Mouse (Mus musculus) heart, postnatal 0 days (tissue): ENCODE measurements around the gene Itfg2. TPM values are rescaled to one million over a fixed set of nuclear protein-coding genes. Genes with fewer than 3 reads are reported as not detected.

Experiments
- ATAC-seq: fragments of 200-750 bp; cut with Nextera tagmentation; 2 replicates; pipeline ENCODE4 v1.8.0; 2017; ENCODE audit warnings: low read depth, moderate number of reproducible peaks, moderate library complexity; ENCODE audit not compliant: insufficient read depth
- DNase-seq: peaks from one replicate; pipeline ENCODE4 v3.0.0-alpha.2; 2016; ENCODE audit warnings: low spot score
- H3K27ac ChIP-seq: fragments of 300-500 bp; sonication (generic); 2 replicates; pipeline ENCODE4 v1.5.1; 2014; ENCODE audit warnings: low read depth, mild to moderate bottlenecking
- H3K27me3 ChIP-seq: fragments of 300-500 bp; sonication (generic); 2 replicates; pipeline ENCODE4 v1.6.1; 2014; ENCODE audit warnings: low read length, mixed read lengths; ENCODE audit not compliant: control insufficient read depth, insufficient read depth
- H3K36me3 ChIP-seq: fragments of 300-500 bp; sonication (generic); replicated peaks from 2 replicates; pipeline ENCODE4 v1.6.1; 2014; ENCODE audit warnings: low read length, mixed read lengths; ENCODE audit not compliant: control insufficient read depth, insufficient read depth
- H3K4me1 ChIP-seq: fragments of 300-500 bp; sonication (generic); 2 replicates; pipeline ENCODE4 v1.6.1; 2014; ENCODE audit warnings: antibody characterized with exemption; ENCODE audit not compliant: control insufficient read depth, insufficient read depth
- H3K4me2 ChIP-seq: fragments of 300-500 bp; sonication (generic); 2 replicates; pipeline ENCODE4 v1.6.1; 2014; ENCODE audit warnings: low read depth, mild to moderate bottlenecking, low read length, moderate library complexity
- H3K4me3 ChIP-seq: fragments of 300-500 bp; sonication (generic); 2 replicates; pipeline ENCODE4 v1.5.1; 2014; ENCODE audit warnings: low read depth, low read length
- H3K9ac ChIP-seq: fragments of 300-500 bp; sonication (generic); replicated peaks from 2 replicates; pipeline ENCODE4 v1.6.1; 2014; ENCODE audit warnings: low read depth, low read length, mixed read lengths
- H3K9me3 ChIP-seq: fragments of 300-500 bp; sonication (generic); replicated peaks from 2 replicates; pipeline ENCODE4 v1.6.1; 2016; ENCODE audit warnings: low read length; ENCODE audit not compliant: control insufficient read depth
- CTCF ChIP-seq: IDR thresholded peaks from 2 replicates; pipeline ENCODE4 v1.5.1; 2016; ENCODE audit warnings: antibody characterized with exemption, control low read depth, low read depth
- EP300 ChIP-seq: IDR thresholded peaks from 2 replicates; pipeline ENCODE4 v1.6.1; 2016; ENCODE audit warnings: antibody characterized with exemption, low read depth
- WGBS: fragments of 180-500 bp; shearing (Covaris S2); extraction: QIAGEN DNeasy Blood & Tissue Kit; methylation state at CpG from one replicate; pipeline ENCODE4 v1.1.7; 2014; 5-methylcytosine and 5-hydroxymethylcytosine counted together
- polyA plus RNA-seq: library from polyadenylated mRNA; unstranded; fragments of >200 nt; fragmentation: Nextera tagmentation; extraction: Ambion mirVana; gene quantifications from 2 replicates; pipeline ENCODE4 v1.2.1, GENCODE M21; 2015
- total RNA-seq: library from RNA; depleted of rRNA; stranded (reverse); fragments of >200 nt; gene quantifications from 2 replicates; pipeline ENCODE4 v1.2.3, GENCODE M21; 2014; ENCODE audit warnings: low replicate concordance

The Itfg2 gene
- total and polyA plus RNA-seq, 2 experiments from 2014 or later, result 22.6 to 62.3 TPM

DNA sequence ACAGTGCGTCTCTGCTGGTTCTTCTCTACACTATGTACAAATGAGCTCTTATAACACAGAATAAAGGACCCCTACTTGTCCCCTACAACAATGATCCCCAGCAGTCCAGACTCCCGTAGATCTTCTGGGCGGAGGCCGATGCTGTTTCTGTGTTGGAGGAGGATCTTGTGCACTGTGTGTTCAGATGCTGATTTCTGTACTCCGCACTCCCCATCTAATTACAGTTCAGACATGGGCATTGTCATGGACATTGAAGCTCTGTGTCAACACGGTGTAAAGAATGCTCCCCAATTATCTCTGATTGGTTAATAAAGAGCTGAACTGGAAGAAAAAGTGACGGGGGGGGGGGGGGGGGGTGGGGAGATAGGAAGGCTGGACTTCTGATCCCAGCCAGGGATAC is 41.3 kb upstream of the Itfg2 start:
- H3K4me2 ChIP-seq, result no peak overlapping the region
- H3K4me3 ChIP-seq, result no peak overlapping the region
- no peak overlapping the region for H3K9ac ChIP-seq
- ATAC-seq (no peak), DNase-seq (no peak)
- no peaks in the 10 kb centered on the region for H3K9me3 ChIP-seq
- H3K36me3 ChIP-seq, result no peaks in the 10 kb centered on the region
- TF ChIP-seq CTCF (no peak), EP300 (no peak)
- no peaks in the 10 kb centered on the region for H3K4me1 ChIP-seq
- no peaks in the 10 kb centered on the region for H3K27me3 ChIP-seq
- H3K27ac ChIP-seq, result no peak overlapping the region
- 62% methylated on average over 7 of the region's 7 CpGs for WGBS

DNA sequence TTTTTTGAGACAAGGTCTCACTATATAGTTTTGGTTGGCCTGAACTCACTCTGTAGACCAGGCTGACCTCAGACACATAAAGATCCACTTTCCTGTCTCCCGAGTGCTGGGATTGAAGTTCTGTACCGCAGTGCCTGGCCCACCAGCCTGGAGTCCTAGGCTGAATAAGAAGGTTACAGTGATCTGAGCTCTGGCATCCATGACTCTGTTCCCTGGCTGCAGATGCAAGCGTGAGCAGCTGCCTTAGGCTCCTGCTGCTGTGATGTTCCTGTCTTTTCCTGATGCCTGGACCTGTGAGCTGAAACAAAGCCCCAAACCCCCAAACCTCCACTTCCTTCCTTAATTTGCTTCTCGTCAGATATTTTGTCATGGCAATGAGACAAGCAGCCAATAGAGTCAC is 40.3 kb upstream of the Itfg2 start:
- H3K36me3 ChIP-seq, result no peaks in the 10 kb centered on the region
- no peak overlapping the region for H3K9ac ChIP-seq
- no peaks in the 10 kb centered on the region for H3K4me1 ChIP-seq
- DNase-seq (no peak), ATAC-seq (no peak)
- H3K27ac ChIP-seq, result no peak overlapping the region
- H3K27me3 ChIP-seq, result no peaks in the 10 kb centered on the region
- no peak overlapping the region for H3K4me3 ChIP-seq
- no peak overlapping the region for H3K4me2 ChIP-seq
- WGBS, result 78% methylated on average over 4 of the region's 4 CpGs
- TF ChIP-seq CTCF, result no peak
- no peaks in the 10 kb centered on the region for H3K9me3 ChIP-seq

DNA sequence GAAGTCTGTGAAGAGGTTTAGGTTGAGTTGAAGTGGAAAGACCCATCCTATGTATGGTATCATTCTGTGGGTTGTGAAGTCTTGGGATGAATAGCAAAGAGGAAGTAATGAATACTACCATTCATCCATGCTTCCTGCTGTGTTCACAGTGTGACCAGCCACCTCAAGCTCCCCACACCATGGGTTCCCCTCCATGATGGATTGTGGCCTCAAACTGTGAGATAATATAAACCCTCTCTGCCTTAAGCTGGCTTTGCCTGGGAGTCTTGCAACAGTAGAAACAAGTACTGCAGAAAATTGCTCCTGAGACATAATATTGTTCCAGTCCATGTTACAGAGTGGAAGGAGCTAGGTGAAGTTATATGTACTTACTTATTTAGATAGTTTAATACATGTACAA is 36.9 kb upstream of the Itfg2 start:
- no peaks in the 10 kb centered on the region for H3K4me1 ChIP-seq
- no peak overlapping the region for H3K9ac ChIP-seq
- no peak overlapping the region for H3K27ac ChIP-seq
- H3K27me3 ChIP-seq, result no peaks in the 10 kb centered on the region
- TF ChIP-seq CTCF (no peak), EP300 (no peak)
- no peak overlapping the region for H3K4me2 ChIP-seq
- no peaks in the 10 kb centered on the region for H3K36me3 ChIP-seq
- no peak overlapping the region for H3K4me3 ChIP-seq
- DNase-seq, result no peak
- no peak for ATAC-seq
- H3K9me3 ChIP-seq, result no peaks in the 10 kb centered on the region

DNA sequence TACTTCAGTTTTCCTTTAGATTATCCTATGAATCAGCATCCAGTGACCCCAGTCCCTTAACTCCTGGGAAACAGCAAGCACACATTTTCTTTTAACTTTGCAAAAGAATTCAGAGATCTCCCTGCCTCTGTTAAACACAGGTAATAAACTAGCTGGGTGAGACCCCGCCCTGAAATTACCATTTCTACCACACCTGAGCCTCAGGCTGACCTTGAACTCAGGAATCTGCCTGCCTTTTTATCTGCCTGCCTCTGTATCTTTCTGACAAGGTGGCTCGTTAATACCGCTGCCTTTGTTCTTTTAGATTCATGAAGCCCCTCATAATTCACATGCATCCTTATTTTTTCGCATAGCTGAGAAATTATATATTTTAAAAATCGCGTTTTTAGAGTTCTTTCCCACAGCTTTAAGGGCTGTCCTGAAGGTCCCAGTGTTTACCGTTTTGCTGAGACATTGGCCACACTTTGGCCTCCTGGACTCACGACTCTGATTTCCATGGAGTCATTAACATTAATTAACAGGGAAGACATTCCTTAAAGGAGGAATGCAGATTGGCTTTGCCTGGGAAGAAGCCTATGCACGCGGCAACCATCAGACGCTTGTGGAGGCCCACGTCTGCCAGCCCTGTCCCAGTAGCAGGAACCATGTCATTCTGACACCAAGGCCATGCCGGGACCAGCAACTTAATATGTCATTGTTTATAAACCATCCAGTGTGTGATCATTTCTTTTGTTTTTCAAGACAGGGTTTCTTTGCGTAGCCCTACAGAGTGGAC is 36.2 kb upstream of the Itfg2 start:
- Histone ChIP-seq H3K27me3 (no peaks in the 10 kb centered on the region), H3K36me3 (no peaks in the 10 kb centered on the region), H3K4me2 (no peak overlapping the region), H3K9ac (no peak overlapping the region), H3K27ac (no peak overlapping the region), H3K9me3 (no peaks in the 10 kb centered on the region), H3K4me1 (no peaks in the 10 kb centered on the region), H3K4me3 (no peak overlapping the region)
- DNase-seq (no peak), ATAC-seq (no peak)
- TF ChIP-seq EP300, result no peak
- no peak for TF ChIP-seq CTCF
- 74% methylated on average over 14 of the region's 14 CpGs for WGBS

DNA sequence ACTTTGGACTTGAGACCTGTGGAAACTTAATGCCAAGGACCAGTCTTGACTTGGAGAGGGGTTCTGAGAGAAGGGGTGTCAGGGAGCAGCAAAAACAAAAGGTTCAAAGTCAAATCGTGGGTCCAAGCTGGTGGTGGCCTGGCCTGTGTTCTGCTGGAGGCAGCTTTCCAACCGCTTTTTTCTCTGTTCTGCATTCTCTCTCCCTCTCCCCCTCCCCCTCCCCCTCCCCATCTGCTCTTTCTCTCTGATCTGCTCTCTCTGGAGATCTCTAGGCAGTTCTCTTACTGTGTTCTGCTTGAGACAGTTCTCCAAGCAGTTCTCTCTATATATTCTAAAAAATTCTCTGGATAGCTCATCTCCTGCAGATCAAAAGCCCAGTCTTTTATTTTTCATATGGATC is 35.6 kb upstream of the Itfg2 start:
- Histone ChIP-seq H3K4me2 (no peak overlapping the region), H3K4me3 (no peak overlapping the region), H3K4me1 (no peaks in the 10 kb centered on the region), H3K36me3 (no peaks in the 10 kb centered on the region), H3K27me3 (no peaks in the 10 kb centered on the region), H3K27ac (no peak overlapping the region), H3K9ac (no peak overlapping the region), H3K9me3 (no peaks in the 10 kb centered on the region)
- TF ChIP-seq EP300 (no peak), CTCF (no peak)
- 34% methylated on average over 2 of the region's 2 CpGs for WGBS
- DNase-seq (no peak), ATAC-seq (no peak)

DNA sequence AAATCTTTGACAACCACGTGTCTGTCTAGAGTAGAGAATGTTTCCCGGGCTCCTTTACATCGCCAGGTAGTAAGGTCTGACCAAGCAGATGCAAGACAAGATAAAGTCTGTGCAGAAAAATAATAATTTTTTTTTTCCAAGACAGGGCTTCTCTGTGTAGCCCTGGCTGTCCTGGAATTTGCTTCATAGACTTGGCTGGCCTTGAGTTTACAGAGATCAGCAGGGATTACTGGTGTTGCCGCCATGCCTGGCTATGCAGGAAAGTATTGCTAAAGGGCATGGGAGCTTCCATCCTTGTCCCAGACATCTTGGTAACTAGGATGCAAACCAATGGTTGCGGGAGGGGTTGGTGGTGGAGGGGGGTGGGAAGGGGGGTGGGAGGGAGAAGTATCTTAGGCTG is 32.5 kb upstream of the Itfg2 start:
- ATAC-seq (no peak), DNase-seq (no peak)
- Histone ChIP-seq H3K27ac (no peak overlapping the region), H3K9ac (no peak overlapping the region), H3K27me3 (no peaks in the 10 kb centered on the region), H3K9me3 (no peaks in the 10 kb centered on the region), H3K4me2 (no peak overlapping the region), H3K36me3 (no peaks in the 10 kb centered on the region), H3K4me3 (no peak overlapping the region), H3K4me1 (no peaks in the 10 kb centered on the region)
- no peak for TF ChIP-seq CTCF
- TF ChIP-seq EP300, result no peak
- 72% methylated on average over 5 of the region's 5 CpGs for WGBS
